Mouse (Mus musculus) heart, postnatal 0 days (tissue): Measurements from ENCODE around the gene Hc.

Experiments used
- CTCF ChIP-seq: IDR thresholded peaks from 2 replicates; pipeline ENCODE4 v1.5.1; 2016; ENCODE audit warnings: antibody characterized with exemption, control low read depth, low read depth
- EP300 ChIP-seq: IDR thresholded peaks from 2 replicates; pipeline ENCODE4 v1.6.1; 2016; ENCODE audit warnings: antibody characterized with exemption, low read depth

DNA sequence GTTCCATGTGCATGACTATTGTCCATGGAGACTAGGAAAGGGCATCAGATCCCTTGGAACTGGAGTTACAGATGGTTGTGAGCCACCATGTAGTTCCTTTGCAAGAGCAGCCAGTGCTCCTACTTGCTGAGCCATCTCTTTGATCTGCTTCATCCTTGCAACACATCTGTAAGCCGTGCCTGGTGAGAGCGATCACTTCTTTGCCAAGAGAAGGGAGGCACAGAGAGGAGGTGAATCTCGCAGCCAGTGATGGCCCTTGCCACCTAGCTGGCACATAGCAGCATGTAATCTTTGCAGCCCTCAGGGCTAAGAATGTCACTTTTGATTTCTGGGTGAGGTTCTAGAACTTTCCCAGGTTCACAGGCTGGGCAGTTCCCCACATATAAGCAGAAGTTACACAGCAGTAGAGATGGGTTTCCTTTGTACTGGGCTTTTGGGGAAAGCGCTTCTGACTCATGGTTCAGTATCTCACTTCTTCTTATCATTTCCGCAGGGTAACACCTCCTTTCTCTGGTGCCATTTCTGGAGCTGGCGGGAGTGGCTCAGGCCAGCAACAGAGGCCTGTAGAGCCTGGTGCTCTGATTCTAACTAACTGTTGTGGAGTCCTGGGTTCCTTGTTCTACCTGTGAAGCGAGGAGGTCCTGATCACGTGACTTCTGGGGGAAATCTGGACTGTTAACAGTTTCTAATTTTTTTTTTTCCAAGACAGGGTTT lies 84.1 kb downstream of the Hc start:
- no peak for TF ChIP-seq EP300
- no peak for TF ChIP-seq CTCF
